Mouse (Mus musculus) liver, adult (tissue): Measurements from ENCODE around the gene Nacc1.

Source experiments
- GATA4 ChIP-seq: IDR thresholded peaks from 2 replicates; pipeline ENCODE4 v1.6.1; 2014; ENCODE audit warnings: mild to moderate bottlenecking, low read length; ENCODE audit not compliant: insufficient replicate concordance

The Nacc1 gene

GRCm38 (mm10) chr8:84689091-84689915 is 1.6 kb upstream of the Nacc1 start:
- no peak for TF ChIP-seq GATA4

- no peak for TF ChIP-seq GATA4
Measured at GRCm38 (mm10) chr8:84687003-84687704, 508 bp downstream of the Nacc1 start.

- no peak for TF ChIP-seq GATA4
Measured at GRCm38 (mm10) chr8:84686191-84687002, 1.3 kb downstream of the Nacc1 start, which contains the start of gene Trmt1. Trmt1 (plus strand) TSS chr8:84686307.

- no peak for TF ChIP-seq GATA4
Measured at GRCm38 (mm10) chr8:84684537-84684936, 3.1 kb downstream of the Nacc1 start.

- TF ChIP-seq GATA4, result no peak
Measured at GRCm38 (mm10) chr8:84682257-84682656, 5.4 kb downstream of the Nacc1 start.

GRCm38 (mm10) chr8:84681476-84681875 is 6.2 kb downstream of the Nacc1 start:
- TF ChIP-seq GATA4, result no peak

GRCm38 (mm10) chr8:84677305-84677704 is 10.4 kb downstream of the Nacc1 start:
- no peak for TF ChIP-seq GATA4

GRCm38 (mm10) chr8:84668731-84669485 is 18.8 kb downstream of the Nacc1 start:
- TF ChIP-seq GATA4, result no peak

GRCm38 (mm10) chr8:84668081-84668480 is 19.6 kb downstream of the Nacc1 start:
- no peak for TF ChIP-seq GATA4

GRCm38 (mm10) chr8:84665385-84665893 is 22.2 kb downstream of the Nacc1 start:
- TF ChIP-seq GATA4, result no peak

- TF ChIP-seq GATA4, result no peak
Measured at GRCm38 (mm10) chr8:84664566-84665384, 22.9 kb downstream of the Nacc1 start.

- TF ChIP-seq GATA4, result no peak
Measured at GRCm38 (mm10) chr8:84663483-84664327, 24.0 kb downstream of the Nacc1 start.

- no peak for TF ChIP-seq GATA4
Measured at GRCm38 (mm10) chr8:84662581-84663065, 25.0 kb downstream of the Nacc1 start, which contains the start of gene Ier2. Ier2 (minus strand) TSS chr8:84662852.
